ENCODE assay signal across 21 mouse cellular contexts in the genomic region with DNA sequence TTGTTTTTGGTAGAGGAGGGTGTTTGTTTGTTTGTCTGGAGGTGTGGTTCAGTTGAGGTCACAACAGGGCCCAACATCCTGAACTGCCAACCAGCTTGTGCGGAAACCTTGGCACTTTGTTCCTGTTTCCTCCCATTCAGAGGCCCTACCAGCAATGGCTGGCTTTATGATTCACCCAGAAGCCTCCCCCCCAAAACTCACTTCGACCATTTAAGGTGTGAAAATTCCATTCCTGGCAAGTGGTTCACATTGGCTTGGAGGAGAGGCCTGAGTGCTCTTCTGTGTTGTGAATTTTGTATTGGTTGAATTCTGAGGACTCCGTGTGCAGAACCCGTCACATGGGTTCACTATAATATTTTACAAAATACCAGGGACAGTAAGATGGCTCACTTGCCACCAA.
"Had no signal": no experiment of that assay in that cellular context is flagged by ENCODE, and none has a peak within 500 bp of the region (broad histone marks: within the 10 kb centered on the region; RNA-seq: fewer than 3 reads in every experiment).

No protein-coding gene starts in this region.

- DNase-seq: lung, adult 2 months; lung, postnatal 14 days; lung, postnatal 36 days; midbrain, embryonic 14.5 days; retina, postnatal 1 day; right cerebral cortex, adult 18-20 months; right cerebral cortex, postnatal 25 days; right cerebral cortex, postnatal 4 days; spleen, adult 18-20 months; thymus, adult 18-20 months; thymus, postnatal 14 days; thymus, postnatal 36 days had no signal

- H3K4me1 ChIP-seq: neural tube, embryonic 13.5 days; neural tube, embryonic 15.5 days had no signal

- ATAC-seq: lung, postnatal 0 days; midbrain, embryonic 16.5 days had no signal

- H3K9me3 ChIP-seq: lung, embryonic 15.5 days; midbrain, embryonic 10.5 days; midbrain, embryonic 12.5 days; neural tube, embryonic 13.5 days; neural tube, embryonic 15.5 days had no signal

- H3K4me2 ChIP-seq: lung, embryonic 15.5 days; midbrain, embryonic 12.5 days; neural tube, embryonic 13.5 days; neural tube, embryonic 15.5 days had no signal

- H3K36me3 ChIP-seq: lung, embryonic 15.5 days; midbrain, embryonic 10.5 days; midbrain, embryonic 12.5 days; neural tube, embryonic 13.5 days; neural tube, embryonic 15.5 days had no signal

- H3K4me3 ChIP-seq: lung, embryonic 15.5 days; midbrain, embryonic 10.5 days; midbrain, embryonic 12.5 days; myocyte; neural tube, embryonic 13.5 days; neural tube, embryonic 15.5 days had no signal

- H3K27me3 ChIP-seq: lung, embryonic 15.5 days; midbrain, embryonic 12.5 days; neural tube, embryonic 13.5 days; neural tube, embryonic 15.5 days had no signal

- H3K9ac ChIP-seq: lung, embryonic 15.5 days; midbrain, embryonic 12.5 days; neural tube, embryonic 13.5 days; neural tube, embryonic 15.5 days had no signal

- H3K27ac ChIP-seq: lung, embryonic 15.5 days; macrophage; midbrain, embryonic 10.5 days; midbrain, embryonic 12.5 days; neural tube, embryonic 13.5 days; neural tube, embryonic 15.5 days had no signal
